Mouse (Mus musculus): ENCODE measurements at regions not wholly inside any gene's neighbourhood (a gene's known extent, or its start where the extent isn't known, plus 50 kb on each side); places are given as distances from the start of the nearest gene placed in this dataset.

DNA sequence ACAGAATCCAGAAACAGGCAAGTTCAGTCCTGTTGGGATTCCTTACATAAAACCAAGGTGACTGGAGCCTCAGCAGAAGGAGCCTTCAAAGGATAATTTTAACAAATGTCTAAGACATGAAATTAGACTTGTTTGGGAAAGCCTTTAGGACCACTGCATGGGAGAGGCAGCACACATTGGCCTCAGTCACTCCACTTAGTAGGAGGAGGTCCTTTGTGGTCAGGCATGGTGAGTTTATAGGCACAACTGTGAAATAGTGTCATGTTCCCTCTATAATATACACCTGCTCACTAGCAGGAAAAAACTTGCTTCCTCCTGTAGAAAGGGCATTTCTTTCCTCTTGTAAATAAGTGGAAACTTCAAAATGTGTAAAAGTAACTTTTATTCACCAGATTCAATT, 522.8 kb downstream of the Efna5 start:
- Histone ChIP-seq H3K36me3 (ENCODE audit: control insufficient read depth, insufficient read depth) (no peaks in the 10 kb centered on the region), H3K79me2 (ENCODE audit: control insufficient read depth, insufficient read depth) (no peaks in the 10 kb centered on the region), H3ac (ENCODE audit: control insufficient read depth, insufficient read length, low read depth) (no peak overlapping the region), H3K4me3 (ENCODE audit: insufficient read depth, poor library complexity, severe bottlenecking) (no peak overlapping the region), H3K79me3 (ENCODE audit: low read depth) (no peaks in the 10 kb centered on the region), H3K27me3 (ENCODE audit: control insufficient read depth, insufficient read depth, insufficient read length) (no peaks in the 10 kb centered on the region)
- TF ChIP-seq CEBPB (IDR thresholded peaks at IDR 0.05; ENCODE audit: low read depth), result no peak
- no peak for TF ChIP-seq MYOG (IDR thresholded peaks at IDR 0.05; ENCODE audit: control insufficient read depth, extremely low read depth, insufficient read length)
- no peak for TF ChIP-seq MYOD1 (IDR thresholded peaks at IDR 0.05; ENCODE audit: control insufficient read depth, insufficient read length, low read depth)
- TF ChIP-seq FOSL1 (IDR thresholded peaks at IDR 0.05; ENCODE audit: insufficient read depth, low read length, poor library complexity, severe bottlenecking), result no peak
- TF ChIP-seq MAX (IDR thresholded peaks at IDR 0.05), result no peak
- no peak for TF ChIP-seq USF1 (IDR thresholded peaks at IDR 0.05; ENCODE audit: low read depth)
- TF ChIP-seq CTCF (IDR thresholded peaks at IDR 0.05; ENCODE audit: control insufficient read depth, insufficient read depth, insufficient read length), result no peak

DNA sequence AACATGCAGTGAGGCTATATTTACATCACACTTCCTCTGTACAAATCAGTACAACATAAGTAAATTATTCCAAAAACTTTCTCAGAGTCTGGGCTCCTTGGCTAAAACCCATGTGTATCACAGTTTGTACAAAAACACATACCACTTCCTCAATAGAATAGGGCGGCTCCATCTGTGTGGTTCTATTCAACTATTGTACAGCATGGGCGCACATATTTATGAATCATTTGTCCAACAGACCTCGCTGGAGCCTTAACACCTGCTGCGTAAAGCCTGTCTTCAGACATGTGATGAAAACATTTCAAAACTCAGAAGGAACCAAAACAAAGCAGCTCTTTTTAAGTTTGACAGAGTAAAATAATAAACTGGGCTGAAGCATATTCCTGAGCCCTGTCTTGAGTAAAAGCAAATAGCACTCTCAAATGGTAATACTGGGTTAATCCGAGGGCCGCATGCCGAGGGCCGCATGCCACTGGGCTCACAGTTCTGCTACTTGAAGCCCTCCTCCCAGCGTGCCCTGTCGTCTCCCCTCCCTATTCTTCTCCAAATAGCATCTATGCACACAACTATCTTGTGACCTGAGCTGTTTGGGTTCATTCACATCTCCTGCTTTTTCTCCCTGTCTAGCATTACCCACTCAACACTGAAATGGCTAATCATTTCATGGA, 543.1 kb downstream of the Efna5 start:
- no peaks in the 10 kb centered on the region for H3K27me3 ChIP-seq (ENCODE audit: control insufficient read depth, insufficient read depth, insufficient read length)
- H3K36me3 ChIP-seq (ENCODE audit: control insufficient read depth, insufficient read depth), result no peaks in the 10 kb centered on the region
- H3K79me2 ChIP-seq (ENCODE audit: control insufficient read depth, insufficient read depth), result no peaks in the 10 kb centered on the region
- TF ChIP-seq CTCF (IDR thresholded peaks at IDR 0.05; ENCODE audit: control insufficient read depth, insufficient read depth, insufficient read length) (no peak), MYOG (IDR thresholded peaks at IDR 0.05; ENCODE audit: control insufficient read depth, extremely low read depth, insufficient read length) (no peak), CEBPB (IDR thresholded peaks at IDR 0.05; ENCODE audit: low read depth) (no peak)
- no peak overlapping the region for H3ac ChIP-seq (ENCODE audit: control insufficient read depth, insufficient read length, low read depth)
- no peaks in the 10 kb centered on the region for H3K79me3 ChIP-seq (ENCODE audit: low read depth)
- H3K4me3 ChIP-seq (ENCODE audit: insufficient read depth, poor library complexity, severe bottlenecking), result no peak overlapping the region

GRCm38 (mm10) chr17:62330226-62330625, 550.9 kb downstream of the Efna5 start:
- Histone ChIP-seq H3ac (ENCODE audit: control insufficient read depth, insufficient read length, low read depth) (no peak overlapping the region), H3K36me3 (ENCODE audit: control insufficient read depth, insufficient read depth) (no peaks in the 10 kb centered on the region), H3K27me3 (ENCODE audit: control insufficient read depth, insufficient read depth, insufficient read length) (no peaks in the 10 kb centered on the region), H3K4me3 (ENCODE audit: insufficient read depth, poor library complexity, severe bottlenecking) (no peak overlapping the region), H3K79me2 (ENCODE audit: control insufficient read depth, insufficient read depth) (no peaks in the 10 kb centered on the region), H3K79me3 (ENCODE audit: low read depth) (no peaks in the 10 kb centered on the region)
- TF ChIP-seq USF1 (IDR thresholded peaks at IDR 0.05; ENCODE audit: low read depth), result no peak
- TF ChIP-seq MAX (IDR thresholded peaks at IDR 0.05), result no peak
- no peak for TF ChIP-seq CTCF (IDR thresholded peaks at IDR 0.05; ENCODE audit: control insufficient read depth, insufficient read depth, insufficient read length)
- no peak for TF ChIP-seq FOSL1 (IDR thresholded peaks at IDR 0.05; ENCODE audit: insufficient read depth, low read length, poor library complexity, severe bottlenecking)
- TF ChIP-seq CEBPB (IDR thresholded peaks at IDR 0.05; ENCODE audit: low read depth), result no peak
- TF ChIP-seq MYOD1 (IDR thresholded peaks at IDR 0.05; ENCODE audit: control insufficient read depth, insufficient read length, low read depth), result no peak
- TF ChIP-seq MYOG (IDR thresholded peaks at IDR 0.05; ENCODE audit: control insufficient read depth, extremely low read depth, insufficient read length), result no peak

- TF ChIP-seq CTCF (IDR thresholded peaks at IDR 0.05; ENCODE audit: control insufficient read depth, insufficient read depth, insufficient read length), result no peak
- no peak for TF ChIP-seq MYOG (IDR thresholded peaks at IDR 0.05; ENCODE audit: control insufficient read depth, extremely low read depth, insufficient read length)
- no peak for TF ChIP-seq FOSL1 (IDR thresholded peaks at IDR 0.05; ENCODE audit: insufficient read depth, low read length, poor library complexity, severe bottlenecking)
- no peak for TF ChIP-seq USF1 (IDR thresholded peaks at IDR 0.05; ENCODE audit: low read depth)
- TF ChIP-seq MAX (IDR thresholded peaks at IDR 0.05), result no peak
- no peak for TF ChIP-seq MYOD1 (IDR thresholded peaks at IDR 0.05; ENCODE audit: control insufficient read depth, insufficient read length, low read depth)
- TF ChIP-seq CEBPB (IDR thresholded peaks at IDR 0.05; ENCODE audit: low read depth), result no peak
- no peak overlapping the region for H3K4me3 ChIP-seq (ENCODE audit: insufficient read depth, poor library complexity, severe bottlenecking)
Observed at GRCm38 (mm10) chr17:62326844-62327243, 554.3 kb downstream of the Efna5 start.

GRCm38 (mm10) chr17:62319033-62319432, 562.1 kb downstream of the Efna5 start:
- Histone ChIP-seq H3K79me3 (ENCODE audit: low read depth) (no peaks in the 10 kb centered on the region), H3K79me2 (ENCODE audit: control insufficient read depth, insufficient read depth) (no peaks in the 10 kb centered on the region), H3ac (ENCODE audit: control insufficient read depth, insufficient read length, low read depth) (no peak overlapping the region), H3K27me3 (ENCODE audit: control insufficient read depth, insufficient read depth, insufficient read length) (no peaks in the 10 kb centered on the region), H3K36me3 (ENCODE audit: control insufficient read depth, insufficient read depth) (no peaks in the 10 kb centered on the region), H3K4me3 (ENCODE audit: insufficient read depth, poor library complexity, severe bottlenecking) (no peak overlapping the region)
- TF ChIP-seq FOSL1 (IDR thresholded peaks at IDR 0.05; ENCODE audit: insufficient read depth, low read length, poor library complexity, severe bottlenecking), result no peak

More at GRCm38 (mm10) chr17:62326844-62327243, 554.3 kb downstream of the Efna5 start:
- no peaks in the 10 kb centered on the region for H3K79me3 ChIP-seq (ENCODE audit: low read depth)
- no peaks in the 10 kb centered on the region for H3K27me3 ChIP-seq (ENCODE audit: control insufficient read depth, insufficient read depth, insufficient read length)
- no peak overlapping the region for H3ac ChIP-seq (ENCODE audit: control insufficient read depth, insufficient read length, low read depth)
- no peaks in the 10 kb centered on the region for H3K79me2 ChIP-seq (ENCODE audit: control insufficient read depth, insufficient read depth)
- no peaks in the 10 kb centered on the region for H3K36me3 ChIP-seq (ENCODE audit: control insufficient read depth, insufficient read depth)

DNA sequence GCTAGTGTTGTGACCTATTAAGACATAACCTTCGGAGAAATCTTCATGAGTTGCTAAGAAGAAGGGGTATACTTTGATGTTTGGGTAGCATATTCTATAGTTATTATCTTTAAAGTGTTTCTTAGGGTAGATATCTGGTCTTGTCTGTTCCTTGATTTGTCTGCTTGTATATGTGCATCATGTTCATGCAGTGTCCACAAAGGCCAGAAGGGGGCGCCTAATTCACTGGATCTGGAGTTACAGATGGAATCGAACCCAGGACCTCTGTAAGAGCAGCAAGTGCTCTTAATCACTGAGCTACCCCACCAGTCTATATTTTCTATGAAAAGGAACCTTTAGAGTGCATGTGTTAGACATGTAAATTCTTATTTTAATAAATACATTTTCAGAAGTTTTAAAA, 571.1 kb downstream of the Efna5 start:
- no peaks in the 10 kb centered on the region for H3K79me2 ChIP-seq (ENCODE audit: control insufficient read depth, insufficient read depth)
- no peak for TF ChIP-seq USF1 (IDR thresholded peaks at IDR 0.05; ENCODE audit: low read depth)
- TF ChIP-seq MAX (IDR thresholded peaks at IDR 0.05), result no peak
- TF ChIP-seq FOSL1 (IDR thresholded peaks at IDR 0.05; ENCODE audit: insufficient read depth, low read length, poor library complexity, severe bottlenecking), result no peak
- no peak for TF ChIP-seq CTCF (IDR thresholded peaks at IDR 0.05; ENCODE audit: control insufficient read depth, insufficient read depth, insufficient read length)
- no peak for TF ChIP-seq CEBPB (IDR thresholded peaks at IDR 0.05; ENCODE audit: low read depth)
- TF ChIP-seq MYOD1 (IDR thresholded peaks at IDR 0.05; ENCODE audit: control insufficient read depth, insufficient read length, low read depth), result no peak
- TF ChIP-seq MYOG (IDR thresholded peaks at IDR 0.05; ENCODE audit: control insufficient read depth, extremely low read depth, insufficient read length), result no peak
- H3K4me3 ChIP-seq (ENCODE audit: insufficient read depth, poor library complexity, severe bottlenecking), result no peak overlapping the region
- no peaks in the 10 kb centered on the region for H3K79me3 ChIP-seq (ENCODE audit: low read depth)
- no peak overlapping the region for H3ac ChIP-seq (ENCODE audit: control insufficient read depth, insufficient read length, low read depth)
- no peaks in the 10 kb centered on the region for H3K27me3 ChIP-seq (ENCODE audit: control insufficient read depth, insufficient read depth, insufficient read length)
- no peaks in the 10 kb centered on the region for H3K36me3 ChIP-seq (ENCODE audit: control insufficient read depth, insufficient read depth)
